Mouse (Mus musculus): ENCODE measurements at regions not wholly inside any gene's neighbourhood (a gene's known extent, or its start where the extent isn't known, plus 50 kb on each side); places are given as distances from the start of the nearest gene placed in this dataset.

GRCm38 (mm10) chr2:8276127-8276773 lies 766.9 kb upstream of the Celf2 start:
- Histone ChIP-seq H3K27ac (no peak overlapping the region), H3K9ac (no peak overlapping the region), H3K4me2 (no peak overlapping the region), H3K4me3 (no peak overlapping the region), H3K36me3 (ENCODE audit: poor library complexity, severe bottlenecking) (no peaks in the 10 kb centered on the region), H3K9me3 (replicated peaks) (no peaks in the 10 kb centered on the region), H3K27me3 (no peaks in the 10 kb centered on the region), H3K4me1 (no peaks in the 10 kb centered on the region)
- 100% methylated on average over 1 of the region's 1 CpGs for WGBS
- ATAC-seq, result no peak

Data from forebrain, embryonic 13.5 days (tissue).